Mouse (Mus musculus): Measurements from ENCODE around the gene Tiam1.

- TF ChIP-seq POLR2A (IDR thresholded peaks at IDR 0.05; ENCODE audit: control insufficient read depth, extremely low read depth, insufficient read depth, low read length, poor library complexity) (no peak), CTCF (IDR thresholded peaks at IDR 0.05; ENCODE audit: borderline replicate concordance, control insufficient read depth, extremely low read depth, insufficient read depth, low read length, poor library complexity) (no peak)
These were observed 184.6 kb downstream of the Tiam1 start for GRCm38 (mm10) chr16:89958982-89959381.
